Comparison of ENCODE assay signal across 26 mouse cellular contexts in the genomic region with DNA sequence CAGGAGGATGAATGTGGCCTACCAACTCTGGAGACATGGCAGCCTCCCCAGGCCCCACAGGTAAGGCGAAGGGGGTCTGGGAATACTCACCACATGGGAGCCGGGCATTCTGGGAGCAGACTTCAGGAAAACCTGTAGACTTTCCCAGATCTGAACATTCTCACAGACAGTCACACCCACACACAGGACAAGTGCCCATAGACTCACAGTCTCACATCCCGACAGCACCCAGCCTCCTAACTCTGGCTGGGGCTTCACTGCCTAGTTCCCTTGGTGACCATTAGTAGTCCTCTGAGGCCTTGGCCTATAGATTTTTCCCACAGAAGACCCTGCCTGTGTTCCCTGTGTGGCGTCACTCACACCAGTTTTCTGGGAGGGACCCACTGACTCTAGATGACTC. TPM values are rescaled to one million over a fixed set of nuclear protein-coding genes. Genes with fewer than 3 reads are reported as not detected.
"Had no signal": no experiment of that assay in that cellular context is flagged by ENCODE, and none has a peak within 500 bp of the region (broad histone marks: within the 10 kb centered on the region; RNA-seq: fewer than 3 reads in every experiment).

No protein-coding gene starts in this region.

- H3K27me3 ChIP-seq: embryonic facial prominence, embryonic 12.5 days; embryonic facial prominence, embryonic 13.5 days; embryonic facial prominence, embryonic 15.5 days; forebrain, embryonic 12.5 days; forebrain, embryonic 13.5 days; forebrain, embryonic 15.5 days had no signal

- DNase-seq: cerebellum, adult 2 months; cerebellum, adult 8-10 months; cerebellum, adult 9-10 months; cerebellum, adult 9-11 months; cerebellum, postnatal 10 days; cerebellum, postnatal 14 days; cerebellum, postnatal 25 days; cerebellum, postnatal 36 days; embryo, embryonic 11 days; forebrain, postnatal 0 days; gastrocnemius, adult 2 months; gastrocnemius, postnatal 10 days; gastrocnemius, postnatal 14 days; gastrocnemius, postnatal 25 days; heart, adult 18-20 months; heart, adult 2 months had no signal

- H3K4me2 ChIP-seq: embryonic facial prominence, embryonic 12.5 days; embryonic facial prominence, embryonic 13.5 days; embryonic facial prominence, embryonic 15.5 days; forebrain, embryonic 12.5 days; forebrain, embryonic 13.5 days; forebrain, embryonic 15.5 days had no signal

- H3K4me3 ChIP-seq: embryonic facial prominence, embryonic 10.5 days; embryonic facial prominence, embryonic 12.5 days; embryonic facial prominence, embryonic 13.5 days; embryonic facial prominence, embryonic 15.5 days; erythroblast, embryonic 14.5 days; forebrain, embryonic 10.5 days; forebrain, embryonic 12.5 days; forebrain, embryonic 13.5 days; forebrain, embryonic 15.5 days; gastrocnemius, adult 2 months; heart, adult 2 months; heart, embryonic 10.5 days had no signal

RNA-seq across cellular contexts. Expression of a gene that starts 24.6 kb away (rescaled TPM):
- polyA plus RNA-seq: erythroblast, embryonic 14.5 days had no signal
